Mouse (Mus musculus) stomach, postnatal 0 days (tissue): ENCODE measurements around the gene Mrap2.

Experiments
- CTCF ChIP-seq: IDR thresholded peaks from 2 replicates; pipeline ENCODE4 v1.5.1; 2016; ENCODE audit warnings: antibody characterized with exemption, low read depth, mild to moderate bottlenecking, moderate library complexity
- EP300 ChIP-seq: optimal IDR thresholded peaks from 2 replicates; pipeline ENCODE3; 2016; ENCODE audit warnings: antibody characterized with exemption

DNA sequence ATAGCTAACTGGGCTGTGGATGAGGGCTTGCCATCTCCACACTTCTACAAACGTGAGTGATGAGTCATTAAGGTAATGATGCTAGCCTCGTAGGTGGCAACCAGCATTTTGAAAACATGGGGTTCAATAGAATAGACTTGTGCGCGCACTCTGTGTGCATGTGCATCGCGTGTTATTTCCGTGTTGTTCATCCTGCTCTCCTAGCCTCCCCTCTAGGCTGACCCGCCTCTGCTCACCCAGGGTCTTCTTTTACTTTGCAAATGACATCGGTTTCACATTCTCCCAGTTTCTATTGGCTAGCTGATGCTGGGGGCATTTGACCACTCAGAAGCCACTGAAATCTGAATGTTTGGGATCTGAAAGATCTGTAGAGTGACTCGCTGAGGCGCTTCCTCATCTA is 1.6 kb downstream of the Mrap2 start:
- TF ChIP-seq CTCF (no peak), EP300 (no peak)
